Mouse (Mus musculus) liver, embryonic 14.5 days (tissue): ENCODE results near the gene Ptch1. TPM values are rescaled to one million over a fixed set of nuclear protein-coding genes. Genes with fewer than 3 reads are reported as not detected.
A peak's percentile ranks its signal among the peaks of the same experiment; 100 is the strongest.

ENCODE experiments used
- ATAC-seq: fragments of 200-750 bp; cut with Nextera tagmentation; 2 replicates; pipeline ENCODE4 v1.8.0; 2017; ENCODE audit warnings: moderate number of reproducible peaks, mild to moderate bottlenecking, moderate library complexity; ENCODE audit not compliant: insufficient read depth
- DNase-seq, 3 experiments: peaks; one replicate each; pipeline ENCODE4 v3.0.0-alpha.2; 2012 to 2013; ENCODE audit warnings: low read depth in 3 of 3, low spot score in 3 of 3
- H3K27ac ChIP-seq: fragments of 300-500 bp; sonication (generic); 2 replicates; pipeline ENCODE4 v1.5.1; 2014; ENCODE audit warnings: moderate library complexity, mild to moderate bottlenecking, control low read depth, inconsistent platforms
- H3K27me3 ChIP-seq: fragments of 300-500 bp; sonication (generic); 2 replicates; pipeline ENCODE4 v1.6.1; 2014; ENCODE audit warnings: mild to moderate bottlenecking, low read length, moderate library complexity; ENCODE audit not compliant: control insufficient read depth, insufficient read depth
- H3K36me3 ChIP-seq: fragments of 300-500 bp; sonication (generic); replicated peaks from 2 replicates; pipeline ENCODE4 v1.6.1; 2014; ENCODE audit warnings: low read depth; ENCODE audit not compliant: control insufficient read depth, insufficient read depth
- H3K4me1 ChIP-seq, 2 experiments: fragments of 200-500 bp in 1 of 2; fragments of 300-500 bp in 1 of 2; sonication (generic) in 1 of 2; replicated peaks; 2 replicates each; pipeline ENCODE4 v1.6.1; 2012 to 2014; ENCODE audit warnings: antibody characterized with exemption in 1 of 2, inconsistent platforms in 1 of 2, low read length in 1 of 2; ENCODE audit not compliant: control insufficient read depth in 2 of 2, insufficient read depth in 2 of 2
- H3K4me2 ChIP-seq: fragments of 300-500 bp; sonication (generic); 2 replicates; pipeline ENCODE4 v1.6.1; 2014; ENCODE audit warnings: low read depth, mild to moderate bottlenecking, control low read depth, moderate library complexity
- H3K4me3 ChIP-seq, 2 experiments: fragments of 200-500 bp in 1 of 2; fragments of 300-500 bp in 1 of 2; sonication (generic) in 1 of 2; 2 replicates each; pipeline ENCODE4 v1.5.1; 2012 to 2014; ENCODE audit warnings: low read depth in 2 of 2, low read length in 2 of 2, mild to moderate bottlenecking in 2 of 2, control low read depth in 1 of 2, inconsistent platforms in 1 of 2, moderate library complexity in 1 of 2; ENCODE audit not compliant: insufficient read depth in 1 of 2
- H3K9ac ChIP-seq: fragments of 300-500 bp; sonication (generic); replicated peaks from 2 replicates; pipeline ENCODE4 v1.6.1; 2014; ENCODE audit warnings: mild to moderate bottlenecking, control low read depth, moderate library complexity
- H3K9me3 ChIP-seq: fragments of 300-500 bp; sonication (generic); 2 replicates; pipeline ENCODE4 v1.6.1; 2016; ENCODE audit warnings: low read length, mixed read lengths; ENCODE audit not compliant: control insufficient read depth
- CTCF ChIP-seq: IDR thresholded peaks from 2 replicates; pipeline ENCODE4 v1.5.1; 2016; ENCODE audit warnings: antibody characterized with exemption, low read depth, control low read depth
- EP300 ChIP-seq: IDR thresholded peaks from 2 replicates; pipeline ENCODE4 v1.6.1; 2016; ENCODE audit warnings: antibody characterized with exemption, low read depth
- WGBS: fragments of 180-500 bp; shearing (Covaris S2); extraction: QIAGEN DNeasy Blood & Tissue Kit; methylation state at CpG from one replicate; pipeline ENCODE4 v1.1.7; 2014; ENCODE audit not compliant: insufficient replicate concordance; 5-methylcytosine and 5-hydroxymethylcytosine counted together
- polyA plus RNA-seq, 2 experiments: library from polyadenylated mRNA; depleted of rRNA in 1 of 2; stranded (reverse) in 1 of 2; unstranded in 1 of 2; fragments of >200 nt; fragmentation: Nextera tagmentation in 1 of 2; extraction: Ambion mirVana in 1 of 2; gene quantifications; 2 replicates each; pipeline versions ENCODE4 v1.2.1 to v1.2.3; 2012 to 2014

Ptch1 gene
- polyA plus RNA-seq, 2 experiments, result 4.2 to 4.3 TPM

GRCm38 (mm10) chr13:63556431-63556830, 17.0 kb downstream of the Ptch1 start:
- Histone ChIP-seq H3K27ac (no peak overlapping the region), H3K9ac (no peak overlapping the region), H3K9me3 (no peaks in the 10 kb centered on the region), H3K4me1 (peaks cover 4 to 46% of the 10 kb centered on the region in 2 experiments), H3K4me3 (no peak overlapping the region), H3K27me3 (no peaks in the 10 kb centered on the region), H3K4me2 (no peak overlapping the region), H3K36me3 (no peaks in the 10 kb centered on the region)
- DNase-seq (no peak), ATAC-seq (no peak)
- 38% methylated on average over 1 of the region's 1 CpGs for WGBS
- TF ChIP-seq CTCF (no peak), EP300 (no peak)

GRCm38 (mm10) chr13:63555885-63556284, 17.5 kb downstream of the Ptch1 start:
- H3K27me3 ChIP-seq, result no peaks in the 10 kb centered on the region
- ATAC-seq (no peak), DNase-seq (no peak)
- H3K36me3 ChIP-seq, result no peaks in the 10 kb centered on the region
- WGBS, result 54% methylated on average over 5 of the region's 5 CpGs
- no peak overlapping the region for H3K27ac ChIP-seq
- H3K4me2 ChIP-seq, result no peak overlapping the region
- no peak overlapping the region for H3K4me3 ChIP-seq
- no peaks in the 10 kb centered on the region for H3K9me3 ChIP-seq
- peaks cover 4 to 42% of the 10 kb centered on the region in 2 experiments for H3K4me1 ChIP-seq
- H3K9ac ChIP-seq, result no peak overlapping the region
- TF ChIP-seq CTCF (no peak), EP300 (no peak)

- ATAC-seq, result no peak
- 74% methylated on average over 11 of the region's 11 CpGs for WGBS
- Histone ChIP-seq H3K27me3 (no peaks in the 10 kb centered on the region), H3K9me3 (no peaks in the 10 kb centered on the region), H3K27ac (no peak overlapping the region), H3K4me2 (no peak overlapping the region), H3K4me1 (peaks cover 0 to 32% of the 10 kb centered on the region in 2 experiments; a peak in 3 of 4 replicates), H3K36me3 (no peaks in the 10 kb centered on the region), H3K9ac (no peak overlapping the region), H3K4me3 (no peak overlapping the region)
- DNase-seq, result no peak
- TF ChIP-seq EP300 (no peak), CTCF (no peak)
Measured at GRCm38 (mm10) chr13:63554569-63554968, 18.8 kb downstream of the Ptch1 start.

- Histone ChIP-seq H3K9ac (no peak overlapping the region), H3K36me3 (no peaks in the 10 kb centered on the region), H3K9me3 (no peaks in the 10 kb centered on the region), H3K4me2 (no peak overlapping the region), H3K4me1 (peaks cover 0 to 25% of the 10 kb centered on the region in 2 experiments; a peak in 3 of 4 replicates), H3K27ac (no peak overlapping the region), H3K27me3 (no peaks in the 10 kb centered on the region), H3K4me3 (no peak overlapping the region)
- TF ChIP-seq EP300, result no peak
- TF ChIP-seq CTCF, result no peak
- no peak for DNase-seq
- 75% methylated on average over 5 of the region's 5 CpGs for WGBS
- no peak for ATAC-seq
Measured at GRCm38 (mm10) chr13:63553436-63553835, 20.0 kb downstream of the Ptch1 start.

- Histone ChIP-seq H3K36me3 (peaks cover 4% of the 10 kb centered on the region), H3K9ac (0 out of 2 replicates have a peak overlapping the region, but pooled peaks have one; percentile 18), H3K4me2 (no peak overlapping the region), H3K9me3 (no peaks in the 10 kb centered on the region), H3K27me3 (no peaks in the 10 kb centered on the region), H3K27ac (no peak overlapping the region), H3K4me3 (no peak overlapping the region), H3K4me1 (peaks cover 0 to 19% of the 10 kb centered on the region in 2 experiments; a peak in 2 of 4 replicates)
- no peak for TF ChIP-seq CTCF
- TF ChIP-seq EP300, result no peak
- 70% methylated on average over 10 of the region's 10 CpGs for WGBS
- DNase-seq, result no peak
- ATAC-seq, result no peak
Measured at GRCm38 (mm10) chr13:63552291-63552932, 21.0 kb downstream of the Ptch1 start.
